Mouse (Mus musculus): ENCODE measurements around the gene Oxnad1.

DNA sequence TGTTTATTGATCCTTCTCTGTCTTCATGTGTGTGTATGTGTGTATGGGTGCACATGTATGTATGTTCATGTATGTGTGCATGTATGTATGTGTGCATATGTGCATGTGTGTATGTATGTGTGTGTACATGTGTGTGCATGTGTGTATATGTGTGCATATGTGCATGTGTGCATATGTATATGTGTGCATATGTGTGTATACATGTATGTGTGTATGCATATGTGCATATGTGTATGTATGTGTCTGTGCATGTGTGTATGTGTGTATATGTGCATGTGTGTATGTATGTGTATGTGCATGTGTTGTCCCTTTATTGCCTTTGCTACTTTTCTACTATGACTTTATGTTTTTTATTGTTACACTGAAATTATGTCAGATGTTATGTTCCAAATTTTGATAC is 59.6 kb downstream of the Oxnad1 start:
- TF ChIP-seq EP300 (IDR thresholded peaks at IDR 0.05; ENCODE audit: insufficient read depth, low read depth, low read length): no peak
- no peak for TF ChIP-seq CTCF (IDR thresholded peaks at IDR 0.05)
